Mouse (Mus musculus) sigmoid colon, adult 10 weeks (tissue): ENCODE results near the gene Usp17ld. TPM values are rescaled to one million over a fixed set of nuclear protein-coding genes. Genes with fewer than 3 reads are reported as not detected.

Experiments used
- polyA plus RNA-seq: library from polyadenylated mRNA; stranded (reverse); fragments of 350-450 nt; fragmentation: Illumina TruSeq; extraction: RNeasy Lipid Tissue Mini Kit (QIAGEN cat#74804); gene quantifications from one replicate; pipeline ENCODE4 v1.2.3, GENCODE M21; 2014; ENCODE audit warnings: low read depth, low replicate concordance

Gene Usp17ld
- not detected for polyA plus RNA-seq

GRCm38 (mm10) chr7:103252405-103252804 is at the start of gene Usp17ld:
Gene Usp17ld (minus strand): TSS chr7:103252505.

GRCm38 (mm10) chr7:103216696-103217095 is 35.6 kb downstream of the Usp17ld start, which contains the start of gene Olfr594:
Gene Olfr594 (plus strand): TSS chr7:103216996.

GRCm38 (mm10) chr7:103211562-103211961 is 40.7 kb downstream of the Usp17ld start, which contains the start of gene Olfr593:
Gene Olfr593 (plus strand): TSS chr7:103211862.

Other genes with a start within 250 kb of the Usp17ld start
- not detected for gene Olfr582, start 214.5 kb downstream of the Usp17ld start, polyA plus RNA-seq
- not detected for gene Olfr583, start 201.2 kb downstream of the Usp17ld start, polyA plus RNA-seq
- gene Olfr584, start 170.6 kb downstream of the Usp17ld start, polyA plus RNA-seq, result not detected
- gene Olfr585, start 154.8 kb downstream of the Usp17ld start, polyA plus RNA-seq, result not detected
- gene Olfr586, start 126.9 kb downstream of the Usp17ld start, polyA plus RNA-seq, result not detected
- not detected for gene Olfr588-ps1, start 111.6 kb downstream of the Usp17ld start, polyA plus RNA-seq
- not detected for gene Olfr589, start 96.1 kb downstream of the Usp17ld start, polyA plus RNA-seq
- not detected for gene Olfr591, start 74.2 kb downstream of the Usp17ld start, polyA plus RNA-seq
- not detected for gene Olfr592, start 67.7 kb downstream of the Usp17ld start, polyA plus RNA-seq
- gene Olfr593, start 40.6 kb downstream of the Usp17ld start, polyA plus RNA-seq, result not detected
- not detected for gene Olfr594, start 35.5 kb downstream of the Usp17ld start, polyA plus RNA-seq
- gene Olfr596, start 53.1 kb upstream of the Usp17ld start, polyA plus RNA-seq, result not detected
- gene Olfr597, start 63.8 kb upstream of the Usp17ld start, polyA plus RNA-seq, result not detected
- not detected for gene Olfr598, start 71.1 kb upstream of the Usp17ld start, polyA plus RNA-seq
- not detected for gene Olfr599, start 83.4 kb upstream of the Usp17ld start, polyA plus RNA-seq
- gene Olfr600, start 97.2 kb upstream of the Usp17ld start, polyA plus RNA-seq, result not detected
- gene Olfr601, start 110.2 kb upstream of the Usp17ld start, polyA plus RNA-seq, result not detected
- not detected for gene Olfr603, start 133.7 kb upstream of the Usp17ld start, polyA plus RNA-seq
- gene Usp17lc, start 162.6 kb upstream of the Usp17ld start, polyA plus RNA-seq, result not detected
- not detected for gene Olfr605, start 192.9 kb upstream of the Usp17ld start, polyA plus RNA-seq
- not detected for gene Olfr606, start 196.5 kb upstream of the Usp17ld start, polyA plus RNA-seq
- gene Olfr607, start 211.6 kb upstream of the Usp17ld start, polyA plus RNA-seq, result not detected
- not detected for gene Olfr608, start 217.4 kb upstream of the Usp17ld start, polyA plus RNA-seq
- gene Olfr609, start 245.6 kb upstream of the Usp17ld start, polyA plus RNA-seq, result not detected